Mouse (Mus musculus) kidney, adult 2 months (tissue): Measurements from ENCODE around the gene Aurka. TPM values are rescaled to one million over a fixed set of nuclear protein-coding genes. Genes with fewer than 3 reads are reported as not detected.

Source experiments
- DNase-seq: peaks from one replicate; pipeline ENCODE4 v3.0.0; 2021
- H3K27ac ChIP-seq: fragments of 200-500 bp; 2 replicates; pipeline ENCODE4 v1.5.1; 2012; ENCODE audit warnings: low read depth, low read length, control low read depth, inconsistent platforms; ENCODE audit not compliant: insufficient read depth
- H3K27me3 ChIP-seq: fragments of 200-500 bp; replicated peaks from 2 replicates; pipeline ENCODE4 v1.6.1; 2012; ENCODE audit warnings: mild to moderate bottlenecking, moderate library complexity, low read length, inconsistent platforms; ENCODE audit not compliant: control insufficient read depth, insufficient read depth
- H3K36me3 ChIP-seq: fragments of 200-500 bp; 2 replicates; pipeline ENCODE4 v1.6.1; 2012; ENCODE audit warnings: mild to moderate bottlenecking, moderate library complexity, low read length, inconsistent platforms; ENCODE audit not compliant: control insufficient read depth, insufficient read depth
- H3K4me1 ChIP-seq: fragments of 200-500 bp; 2 replicates; pipeline ENCODE4 v1.6.1; 2011; ENCODE audit warnings: low read length; ENCODE audit not compliant: control insufficient read depth, insufficient read depth
- H3K4me3 ChIP-seq: fragments of 200-500 bp; 2 replicates; pipeline ENCODE4 v1.5.1; 2011; ENCODE audit warnings: mild to moderate bottlenecking, low read depth, low read length, control low read depth; ENCODE audit not compliant: insufficient read depth
- CTCF ChIP-seq: fragments of 200-500 bp; conservative IDR thresholded peaks from 2 replicates; pipeline ENCODE4 v1.5.1; 2011; ENCODE audit warnings: low read depth, mild to moderate bottlenecking, control low read depth, low read length, moderate library complexity, mixed read lengths; ENCODE audit not compliant: insufficient read depth, insufficient read length
- POLR2A ChIP-seq: fragments of 200-500 bp; IDR thresholded peaks from one replicate; pipeline ENCODE4 v1.6.1; 2011; ENCODE audit warnings: low read depth, low read length, control low read depth
- WGBS: fragments of 180-500 bp; shearing (Covaris S2); methylation state at CpG from one replicate; pipeline ENCODE4 v1.1.7; 2018; 5-methylcytosine and 5-hydroxymethylcytosine counted together
- polyA plus RNA-seq: library from polyadenylated mRNA; depleted of rRNA; stranded (reverse); fragments of >200 nt; gene quantifications from 2 replicates; pipeline ENCODE4 v1.2.3, GENCODE M21; 2012

The Aurka gene
- polyA plus RNA-seq, 1 experiment: 0.92 TPM

GRCm38 (mm10) chr2:172346933-172347611, 23.3 kb downstream of the Aurka start:
- Histone ChIP-seq H3K36me3 (no peaks in the 10 kb centered on the region), H3K27ac (no peak overlapping the region), H3K4me3 (no peak overlapping the region), H3K27me3 (no peaks in the 10 kb centered on the region), H3K4me1 (peaks cover 4% of the 10 kb centered on the region; the same call in 1 of the 2 replicates)
- no peak for DNase-seq
- WGBS: 86% methylated on average over 8 of the region's 8 CpGs
- TF ChIP-seq POLR2A (no peak), CTCF (no peak)

- Histone ChIP-seq H3K4me1 (peaks cover 4% of the 10 kb centered on the region; the same call in 1 of the 2 replicates), H3K36me3 (no peaks in the 10 kb centered on the region), H3K27ac (no peak overlapping the region), H3K4me3 (peak overlapping the region; percentile 96), H3K27me3 (no peaks in the 10 kb centered on the region)
- TF ChIP-seq CTCF (0 out of 2 replicates have a peak, but pooled peaks have one; percentile 11), POLR2A (no peak)
- peak; percentile 67 for DNase-seq
- 14% methylated on average over 31 of the region's 31 CpGs for WGBS
These were observed 24.1 kb downstream of the Aurka start for GRCm38 (mm10) chr2:172346034-172346929.

- Histone ChIP-seq H3K4me1 (peaks cover 4% of the 10 kb centered on the region; the same call in 1 of the 2 replicates), H3K27ac (peak within 1 kb of the TSS; percentile 53), H3K27me3 (no peaks in the 10 kb centered on the region), H3K4me3 (peak within 1 kb of the TSS; percentile 96), H3K36me3 (no peaks in the 10 kb centered on the region)
- TF ChIP-seq POLR2A: peak; percentile 48
- TF ChIP-seq CTCF: no peak
- WGBS: 1% methylated on average over 35 of the region's 35 CpGs
- peak; percentile 99 for DNase-seq
These were observed 25.0 kb downstream of the Aurka start, which contains the start of gene Fam210b for GRCm38 (mm10) chr2:172345258-172345738. Gene Fam210b (plus strand): TSS chr2:172345565.

- DNase-seq: no peak
- Histone ChIP-seq H3K4me3 (no peak overlapping the region), H3K36me3 (no peaks in the 10 kb centered on the region), H3K4me1 (peaks cover 4% of the 10 kb centered on the region; the same call in 1 of the 2 replicates), H3K27me3 (no peaks in the 10 kb centered on the region), H3K27ac (no peak overlapping the region)
- 24% methylated on average over 5 of the region's 5 CpGs for WGBS
- TF ChIP-seq POLR2A (no peak), CTCF (no peak)
These were observed 25.7 kb downstream of the Aurka start for GRCm38 (mm10) chr2:172344669-172345068.

- Histone ChIP-seq H3K27ac (no peak overlapping the region), H3K36me3 (no peaks in the 10 kb centered on the region), H3K27me3 (no peaks in the 10 kb centered on the region), H3K4me3 (no peak overlapping the region), H3K4me1 (peaks cover 4% of the 10 kb centered on the region; the same call in 1 of the 2 replicates)
- TF ChIP-seq CTCF (no peak), POLR2A (no peak)
- peak; percentile 4 for DNase-seq
- 84% methylated on average over 7 of the region's 7 CpGs for WGBS
These were observed 26.6 kb downstream of the Aurka start for GRCm38 (mm10) chr2:172343751-172344150.

- H3K36me3 ChIP-seq: no peaks in the 10 kb centered on the region
- H3K4me1 ChIP-seq: peaks cover 4% of the 10 kb centered on the region; the same call in 1 of the 2 replicates
- H3K4me3 ChIP-seq: no peak overlapping the region
- no peak for TF ChIP-seq POLR2A
- no peaks in the 10 kb centered on the region for H3K27me3 ChIP-seq
- WGBS: 53% methylated on average over 5 of the region's 5 CpGs
- no peak overlapping the region for H3K27ac ChIP-seq
- no peak for DNase-seq
These were observed 28.7 kb downstream of the Aurka start for GRCm38 (mm10) chr2:172341606-172342005.

- Histone ChIP-seq H3K27ac (no peak overlapping the region), H3K36me3 (no peaks in the 10 kb centered on the region), H3K4me1 (peaks cover 4% of the 10 kb centered on the region; the same call in 1 of the 2 replicates), H3K27me3 (no peaks in the 10 kb centered on the region), H3K4me3 (no peak overlapping the region)
- TF ChIP-seq POLR2A: no peak
- TF ChIP-seq CTCF: no peak
- DNase-seq: no peak
- WGBS: 55% methylated on average over 3 of the region's 3 CpGs
These were observed 29.4 kb downstream of the Aurka start for GRCm38 (mm10) chr2:172340936-172341335.
